Mouse (Mus musculus): Measurements from ENCODE around the gene Btg2.

DNA sequence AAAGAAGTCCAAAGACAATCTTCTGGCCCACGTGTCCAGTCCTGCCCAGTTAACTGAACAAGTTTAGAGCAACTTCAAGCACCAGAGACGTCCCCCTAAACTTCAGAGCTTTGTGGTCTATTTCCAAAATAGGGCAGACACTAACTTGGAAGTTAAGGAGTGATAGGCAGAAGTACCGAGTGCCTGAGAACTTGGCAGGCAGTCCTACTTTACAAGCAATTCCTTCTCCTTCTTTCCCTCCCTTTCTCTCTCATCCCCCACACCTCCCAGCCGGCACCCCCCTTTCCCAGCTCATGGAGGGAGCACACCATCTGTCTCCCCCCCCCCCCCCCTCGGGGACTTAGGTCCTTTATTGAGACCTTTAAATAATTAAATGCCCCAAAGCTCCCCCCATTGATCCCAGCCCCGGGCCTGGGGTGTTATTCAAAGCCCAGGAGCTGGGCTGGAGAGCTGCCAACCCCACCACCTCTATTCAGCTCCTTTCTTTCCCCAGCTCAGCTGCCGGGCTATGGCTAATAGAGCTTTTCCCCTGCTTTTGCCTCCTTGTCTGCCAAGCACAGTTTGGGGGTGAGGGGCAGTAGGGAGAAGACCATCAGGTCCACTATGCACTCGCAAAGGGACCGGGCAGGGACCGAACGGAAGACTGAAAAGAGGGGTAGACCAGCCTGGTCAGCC lies 16.4 kb downstream of the Btg2 start:
- TF ChIP-seq EP300 (optimal IDR thresholded peaks at IDR 0.05): no peak
- no peak for TF ChIP-seq CTCF (IDR thresholded peaks at IDR 0.05; ENCODE audit: low read depth)
